22 mouse cellular contexts compared by ENCODE assay signal in the genomic region with DNA sequence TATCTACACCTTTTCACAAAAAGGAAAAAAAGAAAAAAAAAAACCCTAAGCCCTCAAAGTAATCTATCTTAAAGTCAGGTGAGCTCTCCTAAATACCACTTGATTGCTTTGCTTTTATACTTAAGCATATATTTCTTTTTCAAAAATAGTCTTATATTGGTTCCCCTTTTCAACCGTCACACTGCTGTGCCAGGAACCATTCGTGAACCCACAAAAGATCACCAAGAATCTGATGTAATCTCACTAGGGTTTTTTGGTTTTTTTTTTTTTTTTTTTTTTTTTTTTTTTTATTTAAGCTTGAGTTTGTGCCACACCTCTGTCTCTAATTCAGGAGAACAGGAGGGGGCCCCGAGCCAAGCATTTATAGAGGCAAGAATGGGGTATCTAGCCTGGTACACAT.
DNase-seq lines count a peak whose midpoint lies in the region; ATAC-seq and TF ChIP-seq lines count a peak whose summit lies in the region.
"Had no signal": no experiment of that assay in that cellular context is flagged by ENCODE, and none has a peak within 500 bp of the region (broad histone marks: within the 10 kb centered on the region; RNA-seq: fewer than 3 reads in every experiment).

No protein-coding gene starts in this region.

- no peak for TF ChIP-seq CTCF in cerebellum, adult 2 months (IDR thresholded peaks at IDR 0.05; ENCODE audit: borderline replicate concordance, insufficient read depth, low read depth, low read length)

- peak; percentile 47 for DNase-seq in 416B (ENCODE audit: low read depth)
- DNase-seq in cerebellum, adult 2 months: no peak
- no peak for DNase-seq in kidney, postnatal 4 days
- DNase-seq: adrenal gland, adult 8-10 months; adrenal gland, postnatal 14 days; adrenal gland, postnatal 36 days; cerebellum, adult 11-12 months; cerebellum, adult 8-10 months; cerebellum, adult 9-11 months; cerebellum, postnatal 14 days; cerebellum, postnatal 36 days had no signal

- H3K4me3 ChIP-seq in cerebellum, adult 2 months (replicated peaks; ENCODE audit: insufficient read depth, low read depth, low read length): no peak overlapping the region
- H3K4me3 ChIP-seq in intestine, embryonic 15.5 days (replicated peaks): no peak overlapping the region
- H3K4me3 ChIP-seq: embryonic facial prominence, embryonic 10.5 days; embryonic facial prominence, embryonic 12.5 days had no signal

- H3K9ac ChIP-seq in intestine, embryonic 15.5 days: no peak overlapping the region
- H3K9ac ChIP-seq: embryonic facial prominence, embryonic 12.5 days had no signal

- no peaks in the 10 kb centered on the region for H3K36me3 ChIP-seq in intestine, embryonic 15.5 days
- H3K36me3 ChIP-seq: embryonic facial prominence, embryonic 10.5 days; embryonic facial prominence, embryonic 12.5 days; G1E had no signal

- H3K9me3 ChIP-seq in intestine, embryonic 15.5 days: no peaks in the 10 kb centered on the region
- H3K9me3 ChIP-seq: embryonic facial prominence, embryonic 10.5 days; embryonic facial prominence, embryonic 12.5 days; G1E had no signal

- H3K4me1 ChIP-seq in cerebellum, adult 2 months (ENCODE audit: control insufficient read depth, insufficient read depth, low read length): no peaks in the 10 kb centered on the region
- H3K4me1 ChIP-seq in intestine, embryonic 15.5 days (replicated peaks): no peaks in the 10 kb centered on the region
- H3K4me1 ChIP-seq: embryonic facial prominence, embryonic 10.5 days; embryonic facial prominence, embryonic 12.5 days had no signal

- no peaks in the 10 kb centered on the region for H3K27me3 ChIP-seq in cerebellum, adult 2 months (ENCODE audit: control insufficient read depth, insufficient read depth, low read length)
- H3K27me3 ChIP-seq in intestine, embryonic 15.5 days (replicated peaks): no peaks in the 10 kb centered on the region
- H3K27me3 ChIP-seq: embryonic facial prominence, embryonic 12.5 days had no signal

- peak; percentile 80 for ATAC-seq in common myeloid progenitor, adult 5-6 weeks (replicated peaks; ENCODE audit: low read depth, poor library complexity, severe bottlenecking)
- ATAC-seq in hematopoietic stem cell, adult 5-6 weeks (replicated peaks in 1 of 2; ENCODE audit: insufficient read depth in 1 of 2, low FRiP score in 2 of 2, low TSS enrichment in 1 of 2, low read depth in 1 of 2, poor library complexity in 2 of 2, severe bottlenecking in 2 of 2): peak; percentile 81 to 91; a peak in 3 of 4 replicates
- ATAC-seq in megakaryocyte progenitor cell, adult 5-6 weeks (replicated peaks; ENCODE audit: poor library complexity): peak; percentile 84
- no peak for ATAC-seq in intestine, embryonic 15.5 days
- ATAC-seq: activated CD4-positive, CD25-positive, alpha-beta regulatory T cell, adult 4 months; forebrain, embryonic 14.5 days; forebrain, embryonic 16.5 days; Patski had no signal

- TF ChIP-seq POLR2A in cerebellum, adult 2 months (IDR thresholded peaks at IDR 0.05; ENCODE audit: borderline replicate concordance, insufficient read depth, low read length): no peak

- 84% methylated on average over 3 of the region's 3 CpGs for WGBS in cerebellum, adult 2 months
- 87% methylated on average over 3 of the region's 3 CpGs for WGBS in intestine, embryonic 15.5 days

- no peak overlapping the region for H3K4me2 ChIP-seq in intestine, embryonic 15.5 days (replicated peaks)
- H3K4me2 ChIP-seq: embryonic facial prominence, embryonic 12.5 days had no signal

- no peak overlapping the region for H3K27ac ChIP-seq in cerebellum, adult 2 months (ENCODE audit: insufficient read depth, low read length)
- H3K27ac ChIP-seq in intestine, embryonic 15.5 days: no peak overlapping the region
- H3K27ac ChIP-seq: embryonic facial prominence, embryonic 10.5 days; embryonic facial prominence, embryonic 12.5 days had no signal
